Mouse (Mus musculus) ES-Bruce4 (cell line): ENCODE results near the gene Mapk12.

ENCODE experiments used
- CTCF ChIP-seq: IDR thresholded peaks from one replicate; pipeline ENCODE4 v1.8.1; 2011; ENCODE audit warnings: low read depth, low read length
- EP300 ChIP-seq: IDR thresholded peaks from 2 replicates; pipeline ENCODE4 v1.6.1; 2011; ENCODE audit warnings: low read depth, low read length; ENCODE audit not compliant: insufficient read depth
- POLR2A ChIP-seq: IDR thresholded peaks from one replicate; pipeline ENCODE4 v1.8.1; 2011; ENCODE audit warnings: low read length; ENCODE audit not compliant: insufficient read depth

DNA sequence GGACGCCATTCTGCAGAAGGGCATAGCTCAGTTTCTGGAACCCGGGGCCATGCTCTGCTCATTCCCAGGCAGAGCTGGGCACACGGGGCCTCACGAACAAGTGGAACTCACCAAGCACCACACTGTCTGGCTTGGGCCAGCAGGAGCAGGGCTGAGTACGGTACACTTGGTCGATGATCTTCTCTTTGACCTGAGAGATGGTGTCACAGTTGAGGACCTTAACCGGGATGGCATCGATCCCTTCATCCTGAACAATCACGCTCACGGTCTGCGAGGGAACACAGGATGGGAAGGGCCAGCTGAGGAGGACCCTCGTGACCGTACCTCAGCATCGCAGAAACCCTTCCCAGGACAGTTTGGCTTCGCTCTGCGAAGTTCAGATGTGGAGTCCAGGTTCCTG lies 18.0 kb upstream of the Mapk12 start:
- TF ChIP-seq CTCF (no peak), POLR2A (no peak), EP300 (no peak)
